Mouse (Mus musculus): ENCODE measurements at regions not wholly inside any gene's neighbourhood (a gene's known extent, or its start where the extent isn't known, plus 50 kb on each side); places are given as distances from the start of the nearest gene placed in this dataset.

DNA sequence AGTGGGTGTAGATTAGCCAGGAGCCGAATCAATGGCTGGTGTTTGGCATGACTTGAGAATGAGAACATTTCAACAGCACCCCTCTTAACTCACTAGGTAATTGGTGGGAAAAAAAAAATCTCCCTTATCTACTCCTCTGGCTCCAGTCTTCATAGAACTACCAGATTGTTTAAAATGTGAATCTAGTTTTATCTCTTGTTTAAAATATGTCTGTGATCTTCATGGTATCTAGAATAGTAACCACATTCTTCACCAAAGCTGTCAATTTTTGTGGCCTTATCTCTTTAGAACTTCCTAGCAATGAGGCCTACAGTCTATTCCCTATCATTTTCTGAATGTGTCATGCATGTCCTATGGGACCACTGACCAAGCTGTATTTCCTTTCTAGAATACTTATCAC, 134.4 kb upstream of the Atp2b1 start:
- TF ChIP-seq CTCF (IDR thresholded peaks at IDR 0.05; ENCODE audit: borderline replicate concordance, insufficient read depth, low read length) (no peak), POLR2A (IDR thresholded peaks at IDR 0.05; ENCODE audit: low read depth, low read length) (no peak)

Measured in embryonic fibroblast, embryonic 13.5 days (primary cell).